Mouse (Mus musculus) bone marrow macrophage, adult 2 months (primary cell): ENCODE results near the gene Osbpl5.

Source experiments
- CTCF ChIP-seq: IDR thresholded peaks from 2 replicates; pipeline ENCODE4 v1.5.1; 2012; ENCODE audit warnings: low read depth, mild to moderate bottlenecking, low read length, moderate library complexity
- POLR2A ChIP-seq: IDR thresholded peaks from 2 replicates; pipeline ENCODE4 v1.6.1; 2012; ENCODE audit warnings: mild to moderate bottlenecking, low read depth, low read length, borderline replicate concordance

DNA sequence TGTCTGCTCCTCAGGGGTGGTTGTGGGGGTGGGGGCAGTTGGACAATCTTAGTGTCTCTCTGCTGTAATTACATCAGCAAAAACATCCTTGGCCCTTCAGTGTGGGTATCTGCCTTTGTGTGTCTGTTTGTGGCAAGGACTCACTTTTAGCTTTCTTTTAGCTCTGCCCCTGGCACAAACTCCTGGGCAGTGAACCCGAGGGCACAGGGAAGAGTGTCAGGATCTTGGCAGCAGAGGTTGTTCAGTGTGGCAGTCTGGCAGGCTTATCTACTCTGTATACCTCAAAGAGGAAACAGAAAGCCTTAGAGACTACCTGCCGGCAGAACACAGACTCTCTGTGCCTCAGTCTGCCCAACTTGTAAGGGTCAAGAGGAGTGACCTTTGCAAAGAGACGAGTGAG, 911 bp upstream of the Osbpl5 start:
- TF ChIP-seq POLR2A: no peak
- no peak for TF ChIP-seq CTCF
